Mouse (Mus musculus): Measurements from ENCODE around the gene Chn2.
A peak's percentile ranks its signal among the peaks of the same experiment; 100 is the strongest.

Gene Chn2

GRCm38 (mm10) chr6:54076625-54077024, 37.3 kb downstream of the Chn2 start:
- no peak for DNase-seq (ENCODE audit: extremely low spot score)

GRCm38 (mm10) chr6:54078269-54078668, 38.9 kb downstream of the Chn2 start:
- no peak for DNase-seq (ENCODE audit: extremely low spot score)

DNA sequence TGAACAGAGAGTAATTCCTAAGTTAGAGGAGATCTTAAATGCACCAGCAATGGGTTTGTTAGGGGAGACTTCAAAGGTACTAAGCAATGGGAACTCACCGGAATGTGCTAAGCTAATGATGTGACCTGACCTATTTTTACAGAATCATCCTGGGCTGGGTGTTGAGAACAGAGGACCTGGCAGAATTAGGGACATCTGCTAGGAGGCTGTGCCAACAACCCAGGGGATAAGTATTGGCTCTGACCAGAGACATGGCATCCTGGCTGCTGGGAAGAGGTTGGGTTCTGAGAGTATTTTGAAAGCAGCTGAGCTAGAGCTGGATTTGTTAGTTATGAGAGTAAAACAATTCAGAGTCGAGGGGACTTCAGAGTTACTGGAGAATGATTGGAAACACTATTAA, 40.5 kb downstream of the Chn2 start:
- DNase-seq (ENCODE audit: extremely low spot score): no peak

DNA sequence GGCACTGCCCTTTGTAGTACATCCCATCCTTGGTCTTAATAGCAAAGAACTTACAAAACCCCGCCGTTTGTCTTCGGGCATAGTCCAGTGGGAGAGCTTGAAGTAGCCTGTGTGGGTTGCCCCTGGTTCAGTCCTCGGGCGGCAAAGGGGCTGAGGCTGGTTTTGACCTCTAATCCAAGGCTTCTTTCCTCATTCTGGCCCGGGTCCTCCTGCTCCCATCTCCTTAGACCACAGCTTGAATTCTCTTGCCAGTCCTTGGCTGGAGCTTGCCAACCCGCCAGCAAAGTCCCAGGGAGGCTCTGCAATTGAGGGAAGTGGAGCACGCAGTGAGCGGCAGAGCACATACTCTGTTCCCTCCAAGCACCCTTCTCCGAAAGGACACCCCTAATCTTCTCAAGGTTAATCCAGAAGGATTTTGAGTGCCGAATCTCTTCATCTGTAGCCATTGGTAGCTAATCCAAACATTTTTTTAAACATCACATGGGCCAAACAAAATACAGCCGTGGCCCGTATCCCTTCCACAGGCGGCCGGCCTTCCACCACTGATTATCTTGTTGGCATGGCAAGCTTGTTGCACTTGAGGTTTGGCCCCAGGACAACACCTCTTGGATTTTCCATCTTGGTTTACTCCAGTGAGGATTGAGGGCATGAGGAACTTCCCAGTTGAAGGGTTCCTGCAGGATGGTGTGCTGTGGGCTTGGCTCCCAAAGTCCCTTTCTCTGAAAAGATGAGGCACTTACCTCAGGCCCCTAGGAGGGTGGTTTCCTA, 41.3 kb downstream of the Chn2 start:
- no peak for DNase-seq (ENCODE audit: extremely low spot score)

DNA sequence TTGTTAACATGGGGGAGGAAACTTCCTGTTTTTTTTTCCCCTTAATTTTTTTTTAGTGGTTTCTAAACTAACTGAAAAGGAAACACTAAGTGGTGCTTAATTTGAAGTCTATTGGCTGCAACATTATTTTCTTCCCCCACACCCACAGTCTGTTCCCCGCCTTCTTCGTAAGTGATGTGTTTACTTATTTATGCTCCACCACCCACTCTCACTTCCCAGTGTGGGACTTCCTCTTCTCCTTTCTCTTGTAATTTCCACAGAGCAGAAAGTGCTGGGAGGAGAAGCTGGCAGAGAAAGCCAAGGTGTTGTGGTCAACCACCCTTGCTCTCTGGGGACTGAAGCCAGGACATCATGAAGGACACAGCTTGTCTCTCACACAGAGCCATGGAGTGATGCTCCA, 43.2 kb downstream of the Chn2 start:
- no peak for DNase-seq (ENCODE audit: extremely low spot score)

GRCm38 (mm10) chr6:54084046-54084445, 44.7 kb downstream of the Chn2 start:
- DNase-seq (ENCODE audit: extremely low spot score): no peak

- no peak for DNase-seq (ENCODE audit: extremely low spot score)
These were observed 45.7 kb downstream of the Chn2 start for GRCm38 (mm10) chr6:54085009-54085408.

DNA sequence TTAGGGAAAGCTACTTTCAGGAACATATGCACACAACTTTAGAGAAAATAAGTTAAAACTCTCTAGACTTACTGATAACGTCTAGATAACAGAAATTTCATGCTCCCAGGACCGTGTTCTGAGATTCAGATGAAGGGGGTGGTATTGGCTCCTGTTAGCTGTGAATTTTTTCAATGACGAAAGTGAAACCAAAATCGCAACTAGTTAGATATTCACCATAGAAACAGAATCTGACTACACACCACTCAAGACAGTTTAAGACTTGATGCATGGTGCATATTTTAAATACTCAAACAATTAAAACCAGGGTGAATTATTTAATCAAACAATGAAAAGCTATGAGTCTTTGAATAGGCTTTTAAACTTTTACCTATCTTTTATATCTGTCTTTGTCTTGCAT, 48.8 kb downstream of the Chn2 start:
- DNase-seq (ENCODE audit: extremely low spot score): no peak

DNA sequence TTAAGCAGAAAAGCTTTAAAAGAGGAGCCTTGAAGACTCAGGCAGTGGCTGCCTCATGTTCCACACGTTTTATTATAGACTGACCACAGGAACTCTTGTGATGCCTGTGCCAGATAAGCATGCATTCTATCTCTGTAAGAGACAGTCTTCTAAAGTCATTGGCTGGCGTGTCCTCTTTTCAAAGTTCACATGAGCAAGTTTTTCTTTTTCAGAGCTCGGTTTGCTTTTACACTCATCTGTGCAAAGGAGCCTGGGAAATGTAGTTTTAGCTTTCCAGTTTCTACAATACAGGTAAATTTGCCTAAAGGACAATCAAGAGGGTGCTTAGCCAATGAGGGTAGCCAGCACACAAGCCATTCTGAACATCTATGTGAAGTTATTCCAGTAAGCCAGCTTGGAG, 51.5 kb downstream of the Chn2 start:
- DNase-seq (ENCODE audit: extremely low spot score): no peak

DNA sequence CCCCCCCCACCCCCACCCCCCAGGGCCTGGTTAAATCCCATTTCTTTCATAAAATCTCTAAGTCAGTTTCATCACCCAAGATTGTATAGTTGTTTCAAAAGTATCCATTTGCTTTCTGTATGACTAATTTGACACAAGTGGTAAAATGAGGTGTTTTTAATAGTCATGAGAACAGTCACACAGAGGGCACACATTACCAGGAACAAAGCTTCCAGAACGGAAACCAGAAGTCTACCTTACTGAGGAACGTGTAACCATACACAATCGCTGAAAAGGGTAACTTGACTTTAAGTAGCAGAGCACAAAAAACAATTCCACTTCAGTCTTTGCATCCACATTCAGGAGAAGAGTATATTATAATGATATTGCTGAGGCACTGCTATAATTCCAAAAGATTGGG, 53.6 kb downstream of the Chn2 start:
- DNase-seq (ENCODE audit: extremely low spot score): no peak

DNA sequence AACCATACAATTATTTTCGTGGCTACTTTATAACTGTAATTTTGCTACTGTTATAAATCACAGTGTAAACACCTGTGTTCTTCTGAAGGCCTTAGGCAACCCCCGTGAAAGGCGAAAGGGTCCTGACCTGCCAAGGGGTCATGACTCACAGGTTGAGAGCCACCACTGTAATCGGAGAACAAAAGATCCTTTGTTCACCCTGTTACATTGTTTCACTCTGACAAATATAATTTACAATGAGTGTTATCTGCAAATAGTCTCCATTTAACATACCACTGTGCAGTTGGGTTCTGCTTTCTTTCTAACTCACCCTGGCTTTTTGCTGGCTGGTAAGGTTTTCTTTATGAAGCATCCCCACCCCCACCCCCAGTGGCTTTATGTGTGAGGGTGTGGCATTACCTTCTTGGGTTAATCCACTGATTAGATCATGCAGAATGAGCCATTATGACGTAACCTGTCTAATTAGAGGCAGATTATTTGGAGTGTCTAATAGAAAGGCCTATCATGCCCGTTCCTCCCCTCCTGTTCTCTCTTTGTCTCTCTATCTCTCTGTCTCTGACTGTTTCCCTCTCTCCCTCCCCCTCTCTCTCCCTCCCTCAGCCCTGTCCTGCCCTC, 56.9 kb downstream of the Chn2 start:
- DNase-seq (ENCODE audit: extremely low spot score): no peak

DNA sequence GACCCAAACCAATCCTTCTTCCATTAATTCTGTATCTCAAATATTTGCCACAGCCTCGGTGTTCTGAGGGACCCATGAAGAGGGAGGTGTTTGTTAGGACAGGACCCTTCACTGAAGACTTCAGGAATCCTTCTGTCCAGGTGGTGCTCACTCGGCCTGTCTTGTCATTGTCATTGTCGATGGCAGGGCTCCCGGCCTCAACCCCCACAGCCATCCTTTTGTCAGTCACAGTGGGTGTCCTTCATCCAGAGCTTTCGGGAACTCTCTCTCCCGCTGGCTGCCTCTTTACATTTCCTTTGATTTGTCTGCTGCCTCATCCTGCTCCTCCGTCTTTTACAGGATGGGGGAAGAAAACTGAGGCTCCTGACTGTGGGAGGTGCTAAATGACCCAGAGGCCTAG, 57.5 kb downstream of the Chn2 start:
- peak; percentile 25 for DNase-seq (ENCODE audit: extremely low spot score)

- no peak for DNase-seq (ENCODE audit: extremely low spot score)
These were observed 59.0 kb downstream of the Chn2 start for GRCm38 (mm10) chr6:54098339-54098738.

- DNase-seq (ENCODE audit: extremely low spot score): no peak
These were observed 60.3 kb downstream of the Chn2 start for GRCm38 (mm10) chr6:54099659-54100058.

DNA sequence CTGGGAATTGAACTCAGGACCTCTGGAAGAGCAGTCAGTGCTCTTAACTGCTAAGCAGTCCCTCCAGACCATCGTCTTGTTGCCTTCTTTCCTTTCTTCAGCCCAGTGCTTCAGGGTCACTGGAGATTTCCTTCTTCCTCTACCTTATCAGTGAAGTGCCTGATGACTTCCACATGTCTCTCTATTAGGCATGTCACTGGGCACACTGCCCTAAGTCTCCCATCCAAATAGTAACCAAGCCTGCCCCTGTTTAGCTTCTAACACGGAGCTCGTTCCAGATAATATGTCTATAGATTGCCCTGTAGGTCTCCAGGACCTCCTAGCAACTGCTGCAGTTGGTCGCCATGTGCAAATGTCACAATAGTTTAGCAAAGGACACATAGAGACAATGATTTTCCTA, 62.9 kb downstream of the Chn2 start:
- DNase-seq (ENCODE audit: extremely low spot score): no peak

GRCm38 (mm10) chr6:54103276-54103975, 64.1 kb downstream of the Chn2 start:
- no peak for DNase-seq (ENCODE audit: extremely low spot score)

GRCm38 (mm10) chr6:54111416-54111984, 72.1 kb downstream of the Chn2 start:
- DNase-seq (ENCODE audit: extremely low spot score): no peak

DNA sequence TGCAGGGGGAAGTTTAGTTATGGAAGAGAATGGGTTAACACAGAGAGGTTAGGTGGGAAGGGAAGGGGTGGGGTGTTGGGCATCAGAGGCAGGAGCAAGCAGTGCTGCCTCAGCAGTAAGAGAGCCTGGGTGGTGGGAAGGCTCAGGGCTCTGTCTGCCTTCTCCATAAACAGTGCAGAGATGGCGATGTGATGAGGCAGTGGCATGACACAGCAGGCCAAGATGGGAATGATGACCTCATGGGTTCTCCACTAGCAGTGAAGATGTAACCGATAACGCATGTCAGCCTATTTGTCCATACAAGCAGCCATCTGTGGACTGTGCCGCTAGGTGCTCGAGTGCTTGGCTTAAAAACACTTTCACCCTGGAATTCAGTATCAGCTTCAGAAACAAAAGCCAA, 74.0 kb downstream of the Chn2 start:
- DNase-seq (ENCODE audit: extremely low spot score): no peak

DNA sequence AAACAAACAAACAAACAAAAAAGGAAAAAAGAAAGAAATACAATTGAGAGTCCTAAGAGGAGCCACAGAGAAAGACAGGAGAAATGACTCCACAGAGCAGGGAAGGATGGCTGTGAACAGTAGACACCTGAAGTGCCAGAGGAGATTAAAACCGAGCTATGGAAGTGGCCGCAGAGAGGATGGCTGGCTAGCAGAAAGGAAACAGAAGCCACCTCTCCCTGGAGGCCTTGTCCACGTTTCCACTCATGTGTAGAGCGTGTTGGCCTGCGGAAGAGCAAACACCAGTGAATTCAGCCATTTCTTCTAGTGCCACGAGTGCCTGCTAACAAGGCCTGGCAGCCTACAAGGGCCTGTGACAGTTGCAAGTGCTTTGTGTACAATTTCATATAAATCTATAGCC, 75.1 kb downstream of the Chn2 start:
- DNase-seq (ENCODE audit: extremely low spot score): no peak

- no peak for DNase-seq (ENCODE audit: extremely low spot score)
These were observed 76.9 kb downstream of the Chn2 start for GRCm38 (mm10) chr6:54116299-54116698.

DNA sequence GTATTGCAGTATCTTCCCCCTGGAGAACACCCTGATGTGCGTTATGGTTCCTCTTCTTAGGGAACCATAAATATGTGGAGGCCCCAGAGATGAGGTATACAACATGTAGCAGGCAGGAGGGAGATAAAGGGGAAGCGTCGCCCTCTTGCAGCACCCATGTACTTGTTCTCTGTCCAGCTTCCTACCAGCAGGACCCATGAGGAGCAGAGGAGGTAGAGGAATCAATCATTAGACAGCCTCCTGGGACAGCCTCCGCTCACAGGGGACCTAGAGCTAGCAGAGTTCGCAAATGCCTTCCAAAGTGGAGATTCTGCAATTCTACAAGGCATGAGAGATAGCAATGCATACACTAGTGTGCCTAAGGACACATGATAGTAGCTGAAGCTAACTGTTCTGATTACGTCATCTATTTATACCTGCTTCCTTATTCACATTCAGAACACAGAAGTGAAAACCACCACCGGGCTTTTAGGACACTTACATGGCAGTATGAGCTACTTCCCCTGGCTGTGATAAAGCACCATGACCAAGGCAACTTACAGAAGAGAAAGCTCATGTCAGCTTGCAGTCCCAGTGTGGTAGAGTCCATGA, 77.7 kb downstream of the Chn2 start:
- no peak for DNase-seq (ENCODE audit: extremely low spot score)

DNA sequence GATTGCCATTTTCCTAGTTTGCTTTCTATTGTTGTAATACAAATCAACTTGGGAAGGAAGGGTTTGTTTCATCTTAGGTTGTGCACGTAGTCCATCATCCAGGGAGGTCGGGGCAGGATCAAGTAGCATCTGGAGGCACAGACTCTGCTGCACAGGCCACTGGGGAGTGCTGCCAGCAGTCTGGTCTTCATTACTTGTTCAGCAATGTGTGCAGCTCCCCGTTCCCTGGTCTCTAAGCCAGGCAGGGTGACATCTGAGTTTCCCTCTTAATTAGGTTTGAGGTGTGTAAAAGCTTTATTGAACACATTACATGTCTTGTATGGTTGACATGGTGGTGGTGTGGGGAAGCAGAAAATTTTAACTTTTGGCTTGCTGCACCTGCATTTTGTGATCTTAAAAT, 79.0 kb downstream of the Chn2 start:
- DNase-seq (ENCODE audit: extremely low spot score): no peak

Measured in embryo, embryonic 9.5 days (tissue).